Mouse (Mus musculus): ENCODE results near the gene Gm10118.

- TF ChIP-seq CTCF (IDR thresholded peaks at IDR 0.05; ENCODE audit: extremely low read depth, insufficient read length, insufficient replicate concordance, low read depth, low read length) (no peak), POLR2A (IDR thresholded peaks at IDR 0.05; ENCODE audit: low read depth, low read length) (no peak)
Observed at GRCm38 (mm10) chr10:63899891-63900290, 27.3 kb downstream of the Gm10118 start.
